Mouse (Mus musculus): ENCODE data around the gene Lhx2.

GRCm38 (mm10) chr2:38295939-38296338 lies 43.1 kb upstream of the Lhx2 start:
- TF ChIP-seq POLR2AphosphoS2 (IDR thresholded peaks at IDR 0.05; ENCODE audit: insufficient read length, low read depth) (no peak), POLR2A (IDR thresholded peaks at IDR 0.05; ENCODE audit: insufficient read length, low read depth) (no peak), TCF12 (IDR thresholded peaks at IDR 0.05; ENCODE audit: insufficient read depth, poor library complexity, severe bottlenecking) (no peak), TCF3 (IDR thresholded peaks at IDR 0.05; ENCODE audit: insufficient read length, low read depth) (no peak), USF1 (IDR thresholded peaks at IDR 0.05; ENCODE audit: low read depth) (no peak)
